Mouse (Mus musculus) heart, adult 9 months (tissue): ENCODE data around the gene Gna15.

Experiments
- DNase-seq, 2 experiments: peaks; one replicate each; pipeline ENCODE4 v3.0.0; 2022; ENCODE audit warnings: low spot score in 2 of 2

Gna15 gene

DNA sequence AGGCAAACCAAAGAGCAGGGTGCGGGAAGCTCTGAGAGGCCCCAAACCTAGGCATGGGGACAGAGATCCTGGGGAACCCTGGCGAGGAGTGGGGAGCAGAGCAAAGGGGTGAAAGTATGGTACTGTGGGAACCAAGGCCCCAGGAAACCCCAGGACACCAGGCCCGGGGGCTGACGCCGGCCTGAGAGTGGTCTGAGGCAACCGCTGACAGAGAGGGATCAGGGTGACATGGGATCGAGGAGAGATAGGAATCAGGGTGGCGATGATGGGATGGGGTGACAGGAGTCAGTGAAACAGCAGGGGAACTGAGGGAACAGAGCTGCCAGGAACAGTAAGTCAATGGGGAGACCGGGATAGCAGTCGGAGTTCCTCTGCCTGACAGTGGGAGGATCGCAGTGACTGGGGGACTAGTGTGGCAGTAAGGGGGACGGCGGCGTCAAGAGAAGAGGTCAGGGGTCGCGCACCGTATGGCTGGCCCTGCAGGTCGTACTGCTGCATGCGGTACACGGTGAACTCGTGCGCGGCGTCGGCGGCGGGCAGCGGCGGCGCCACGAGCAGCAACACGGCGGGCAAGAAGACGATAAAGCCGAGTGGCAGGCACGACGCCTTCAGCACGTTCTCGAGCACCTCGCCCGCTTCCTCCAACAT is 28.3 kb downstream of the Gna15 start:
- peak in 1 of 2 experiments; percentile 50 for DNase-seq

DNA sequence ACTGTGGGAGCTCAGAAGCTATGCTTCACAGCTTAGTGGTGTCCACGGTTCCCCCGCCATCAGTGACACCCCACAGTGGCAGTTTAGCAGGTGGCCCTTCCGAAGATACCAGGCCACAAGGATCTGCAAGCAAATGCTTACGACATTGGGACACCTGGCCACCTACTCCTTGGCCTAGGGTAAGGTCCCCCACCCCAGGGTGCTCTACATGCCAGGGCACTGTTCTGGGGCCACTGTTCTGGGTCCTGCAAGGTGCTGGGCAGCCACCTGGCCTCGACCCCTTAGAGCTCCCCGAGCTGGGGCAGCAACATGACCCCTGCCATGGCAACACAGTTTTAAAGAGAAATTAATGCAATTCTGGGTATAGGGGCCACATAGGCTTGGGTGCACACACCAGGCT is 28.9 kb downstream of the Gna15 start:
- no peak for DNase-seq

DNA sequence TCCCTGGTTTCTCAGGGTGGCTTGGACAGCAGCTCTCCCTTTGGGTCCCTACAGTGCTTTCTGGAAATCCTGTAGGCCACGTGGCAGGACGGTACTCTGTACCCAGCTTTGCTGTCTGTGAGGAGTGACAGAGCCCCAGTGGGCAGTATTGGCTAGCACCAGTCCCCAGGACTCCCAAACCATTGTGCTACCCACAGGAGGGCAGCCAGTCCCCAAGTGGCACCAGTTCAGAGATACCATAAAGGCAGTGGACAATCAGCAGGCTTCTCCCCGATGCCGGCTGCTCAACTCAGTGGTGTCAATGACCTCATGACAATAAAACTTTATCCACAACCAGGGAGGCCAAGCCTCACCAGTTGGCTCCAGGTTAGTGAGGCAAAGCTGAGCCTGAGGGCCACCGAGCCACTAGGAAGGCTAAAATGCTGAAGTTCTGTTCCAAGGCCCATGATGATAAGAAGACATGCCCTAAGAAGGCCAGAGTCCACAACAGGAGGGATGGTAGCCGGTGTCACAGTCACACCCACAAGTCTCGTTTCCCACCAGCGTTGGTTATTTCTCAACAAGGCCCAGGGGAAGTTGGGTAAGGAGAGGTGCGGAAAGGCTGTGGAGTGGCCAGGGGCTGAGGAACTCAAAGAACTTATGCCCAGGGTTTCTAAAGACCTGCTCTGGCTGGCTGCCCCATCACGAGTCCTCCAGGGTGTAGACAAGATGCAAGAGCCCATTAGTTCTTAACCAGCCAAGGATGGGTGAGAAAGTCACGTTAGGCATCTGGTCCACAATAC is 29.6 kb downstream of the Gna15 start:
- DNase-seq = no peak

DNA sequence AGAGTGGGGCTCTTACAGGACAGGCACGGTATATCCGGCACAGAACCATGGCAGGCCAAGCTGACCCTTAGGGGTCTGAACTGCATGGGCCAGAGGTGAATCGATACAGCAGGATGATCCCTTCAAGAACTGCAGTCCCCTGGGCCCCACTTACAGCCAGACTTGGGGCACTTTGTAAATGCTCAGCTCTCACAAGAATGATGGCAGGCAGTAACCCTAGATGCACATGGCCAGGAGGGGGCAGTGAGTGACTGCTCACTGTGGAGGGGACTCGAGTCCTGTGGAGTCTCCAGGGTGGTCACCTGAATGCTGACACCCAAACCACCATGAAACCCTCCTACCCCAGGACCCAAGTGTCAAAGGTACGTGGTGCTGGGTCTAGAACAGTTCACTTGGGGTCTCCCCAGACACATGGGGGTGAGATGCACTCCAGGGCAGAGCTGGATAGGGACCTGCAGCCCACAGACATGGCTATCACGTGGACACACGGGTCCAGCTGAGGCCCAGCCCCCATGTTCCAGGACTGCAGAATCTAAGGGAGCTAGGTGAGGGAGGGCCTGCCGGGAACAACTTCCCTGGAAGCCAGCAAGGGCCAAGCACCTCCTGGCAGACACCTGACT is 30.3 kb downstream of the Gna15 start:
- no peak for DNase-seq

DNA sequence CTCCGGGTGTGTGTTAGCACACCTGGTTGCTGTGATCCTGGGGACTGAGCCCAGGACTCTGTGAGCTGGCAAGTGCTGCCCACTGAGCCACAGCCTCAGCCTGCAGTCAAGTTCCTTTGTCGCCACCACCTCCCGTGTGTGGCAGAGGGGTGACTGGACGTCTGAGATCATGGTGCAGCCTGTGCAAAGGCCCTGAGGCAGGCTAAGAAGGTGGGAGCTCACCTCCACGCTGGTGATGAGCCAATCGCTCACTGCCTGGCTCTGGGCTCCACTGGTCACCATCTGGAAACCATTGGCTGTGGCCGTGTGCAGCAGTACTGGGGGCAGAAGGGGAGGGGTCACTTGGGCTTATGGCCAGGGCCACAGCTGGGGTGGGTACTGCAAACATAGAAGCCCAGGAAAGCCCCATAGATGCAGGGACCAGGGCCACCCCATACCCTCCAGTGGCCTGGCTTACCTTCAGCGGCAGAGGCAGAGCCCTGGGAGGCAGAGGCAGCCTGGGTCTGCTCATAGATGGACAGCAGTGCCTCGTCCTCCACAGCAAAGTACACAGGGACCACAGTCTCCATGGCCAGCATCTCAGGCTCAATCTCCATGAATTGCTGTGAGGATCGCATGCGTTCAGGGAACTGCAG is 31.3 kb downstream of the Gna15 start:
- DNase-seq = no peak

DNA sequence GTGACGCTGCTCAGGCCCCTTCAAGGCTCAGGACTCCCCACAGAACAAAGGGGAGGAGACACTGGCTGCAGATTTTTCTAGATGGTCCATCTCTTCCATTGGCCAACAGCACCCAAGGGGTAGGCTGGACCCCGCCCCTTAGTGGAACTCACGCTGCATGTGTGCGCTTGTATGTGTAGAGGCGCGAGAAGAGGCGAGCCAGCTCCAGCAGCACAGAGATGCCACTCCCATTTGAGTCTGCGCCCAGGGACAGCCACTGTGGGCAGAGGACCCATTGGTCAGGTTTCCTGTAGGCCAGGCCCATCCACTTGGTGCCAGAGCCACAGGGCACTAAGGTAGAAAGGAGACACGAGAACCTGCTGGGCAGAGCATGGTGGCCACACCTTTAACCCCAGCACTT is 33.0 kb downstream of the Gna15 start:
- no peak for DNase-seq

DNA sequence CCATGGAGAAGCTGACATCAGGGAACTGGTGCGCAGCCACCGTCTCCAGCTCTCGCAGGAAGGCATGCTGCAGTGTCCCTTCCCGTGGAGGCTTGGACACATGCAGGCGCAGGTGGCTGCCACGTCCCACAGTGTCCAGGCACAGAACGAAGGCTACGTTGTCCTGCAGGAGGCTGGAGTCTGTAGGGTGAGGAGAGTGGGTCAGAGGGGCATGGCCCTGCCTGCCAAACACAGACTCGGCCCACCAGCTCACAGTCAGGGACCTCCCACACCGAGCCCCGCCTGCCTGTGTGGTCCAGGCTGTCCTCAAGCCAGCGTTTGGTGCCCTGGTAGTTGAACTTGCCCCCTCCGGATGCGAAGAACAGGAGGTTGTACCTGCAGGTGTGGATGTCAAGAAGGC is 34.1 kb downstream of the Gna15 start:
- no peak for DNase-seq

DNA sequence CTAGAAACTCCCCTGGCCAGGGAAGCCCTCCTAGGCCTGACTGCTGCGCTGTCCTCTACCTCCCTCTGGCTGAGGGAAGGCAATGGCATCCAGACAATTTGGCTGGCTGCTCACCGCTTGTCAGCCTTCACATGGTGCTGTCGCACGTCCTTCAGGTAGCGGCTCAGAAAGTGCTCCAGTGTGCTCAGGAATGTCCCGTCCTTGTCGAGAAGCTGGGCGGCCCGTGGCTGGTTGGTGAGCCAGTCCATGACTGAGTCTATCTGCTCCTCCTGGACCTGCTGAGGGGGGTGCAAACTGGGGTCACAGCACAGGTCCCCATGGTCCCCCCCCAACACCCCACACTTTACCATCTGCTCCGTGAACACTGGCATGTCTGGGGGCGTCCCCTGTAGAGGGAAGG is 35.9 kb downstream of the Gna15 start:
- no peak for DNase-seq

DNA sequence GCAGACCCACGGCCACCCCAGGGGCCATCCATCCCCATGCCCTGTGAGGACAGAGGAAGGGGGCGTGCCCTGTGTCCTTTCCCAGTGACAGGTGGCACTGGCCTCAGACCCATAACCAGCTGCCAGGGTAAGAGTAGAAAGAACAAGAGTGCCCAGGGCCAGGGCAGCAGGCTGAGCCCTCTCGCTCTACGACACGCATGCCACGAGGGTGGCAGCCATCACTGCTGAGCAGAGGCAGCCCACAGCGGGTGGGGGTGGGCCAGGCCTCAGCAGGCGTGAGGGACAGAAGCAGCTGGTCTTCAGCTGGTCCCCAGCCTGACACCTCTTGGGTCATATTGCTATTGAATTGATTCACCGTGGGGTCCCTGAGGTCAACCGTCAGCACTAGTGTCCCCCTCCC is 37.5 kb downstream of the Gna15 start:
- DNase-seq = no peak

DNA sequence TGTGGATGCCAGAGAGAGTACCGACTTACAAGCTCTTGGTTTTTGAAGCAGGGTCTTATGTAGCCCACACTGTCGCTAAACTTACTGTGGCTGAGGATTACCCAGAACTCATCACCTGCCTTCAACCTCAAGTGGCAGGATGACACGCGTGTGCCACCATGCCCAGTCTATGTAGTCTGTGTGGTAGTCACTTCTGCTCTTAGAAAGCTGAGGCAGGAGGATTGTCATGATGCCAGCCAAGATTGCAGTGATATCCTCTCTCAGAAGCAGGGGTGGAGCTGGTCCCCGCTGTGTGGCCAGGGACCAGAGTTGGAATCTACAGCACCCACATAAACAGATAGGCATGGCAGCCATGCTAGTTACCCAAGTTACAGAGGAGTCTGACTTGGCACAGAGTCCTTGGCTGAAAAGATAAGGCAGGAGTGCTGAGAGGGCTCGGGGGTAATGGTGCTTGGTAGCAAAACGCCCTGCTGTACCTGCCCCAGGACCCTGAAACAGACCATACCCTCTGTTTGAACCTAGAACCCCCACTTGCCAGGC is 38.5 kb downstream of the Gna15 start:
- no peak for DNase-seq

DNA sequence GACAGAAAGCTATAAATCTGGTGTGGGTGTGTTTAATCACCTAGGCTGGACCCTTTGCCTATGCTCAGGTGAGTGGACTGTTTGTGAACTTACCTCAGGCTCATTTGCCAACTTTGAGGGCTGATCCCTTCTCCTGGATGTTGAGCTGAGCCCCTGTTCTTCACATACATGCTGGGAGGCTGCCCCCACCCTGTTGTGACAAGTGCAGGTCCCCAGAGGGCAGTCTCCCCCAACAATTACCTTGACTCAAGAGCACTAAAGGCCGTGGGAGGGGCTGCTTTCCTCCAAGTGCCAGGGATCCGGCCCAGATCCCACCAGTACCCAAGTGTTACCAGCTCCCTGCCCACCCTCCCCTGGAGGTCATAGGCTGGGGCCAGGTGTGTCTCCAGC is 39.0 kb downstream of the Gna15 start:
- DNase-seq = no peak

DNA sequence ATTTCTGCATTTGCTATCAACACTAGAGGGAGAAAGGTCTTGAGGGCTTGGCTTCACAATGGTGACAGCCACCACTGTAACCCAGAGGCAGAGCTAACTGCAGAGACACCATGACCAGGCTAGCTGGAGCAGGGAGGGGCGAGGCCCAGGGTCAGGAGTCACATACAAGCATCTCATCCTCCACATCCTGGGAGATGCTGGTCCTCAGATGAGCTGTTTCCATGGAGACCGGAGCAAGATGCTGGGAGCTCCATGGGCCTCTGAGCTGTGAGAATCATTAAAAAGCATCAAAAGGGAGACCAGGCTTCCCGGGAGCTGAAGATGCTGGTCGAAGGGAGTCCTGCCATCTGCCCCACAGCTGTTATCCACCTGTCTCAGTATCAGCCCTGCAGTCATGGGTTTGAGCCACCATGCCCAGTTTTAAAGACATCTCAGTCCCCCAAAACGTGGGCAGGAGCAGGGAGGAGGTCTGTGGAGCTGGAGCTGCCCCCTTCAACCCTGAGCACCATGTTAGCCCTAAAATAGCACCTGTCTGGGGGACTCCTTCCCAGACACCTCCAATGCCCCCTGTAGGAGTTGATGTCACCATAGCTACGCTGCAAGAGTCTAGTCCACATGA is 39.5 kb downstream of the Gna15 start:
- DNase-seq = no peak

DNA sequence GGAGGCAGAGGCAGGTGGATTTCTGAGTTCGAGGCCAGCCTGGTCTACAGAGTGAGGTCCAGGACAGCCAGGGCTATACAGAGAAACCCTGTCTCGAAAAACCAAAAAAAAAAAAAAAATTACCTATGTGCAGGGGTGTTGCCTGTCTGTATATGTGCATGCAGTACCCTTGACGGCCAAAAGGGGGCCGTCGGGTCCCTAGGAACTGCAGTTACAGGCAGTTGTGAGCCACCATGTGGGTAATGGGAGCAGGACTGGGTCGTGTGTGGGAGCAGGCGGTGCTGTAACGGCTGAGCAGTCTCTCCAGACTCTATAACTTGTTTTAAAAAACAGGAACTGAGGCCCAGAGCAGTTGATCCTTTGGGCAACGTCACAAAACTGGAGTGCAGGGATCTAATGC is 40.0 kb downstream of the Gna15 start:
- no peak for DNase-seq

DNA sequence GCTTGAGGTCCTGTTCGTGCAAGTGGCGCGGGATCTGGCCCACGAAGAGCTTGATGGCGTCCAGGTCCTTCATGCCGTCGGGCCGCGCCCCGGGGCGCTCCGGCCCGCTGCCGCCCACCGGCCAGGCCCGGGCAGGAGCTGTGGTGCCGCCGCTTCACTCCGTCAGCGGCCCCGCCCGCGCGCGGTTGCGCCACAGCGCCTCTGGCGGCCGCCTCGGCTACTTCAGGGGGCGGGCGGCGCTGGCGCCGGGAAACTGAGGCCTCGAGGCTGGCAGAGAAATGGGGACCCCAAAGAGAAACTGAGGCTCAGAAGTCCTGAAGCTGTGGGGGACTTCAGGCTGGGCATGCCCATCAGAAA is 41.5 kb downstream of the Gna15 start, which contains the start of gene Celf5:
Gene Celf5, minus strand, starts transcription at position 177 of the 357 bp plus-strand sequence.
- peak in 1 of 2 experiments; percentile 38 for DNase-seq

DNA sequence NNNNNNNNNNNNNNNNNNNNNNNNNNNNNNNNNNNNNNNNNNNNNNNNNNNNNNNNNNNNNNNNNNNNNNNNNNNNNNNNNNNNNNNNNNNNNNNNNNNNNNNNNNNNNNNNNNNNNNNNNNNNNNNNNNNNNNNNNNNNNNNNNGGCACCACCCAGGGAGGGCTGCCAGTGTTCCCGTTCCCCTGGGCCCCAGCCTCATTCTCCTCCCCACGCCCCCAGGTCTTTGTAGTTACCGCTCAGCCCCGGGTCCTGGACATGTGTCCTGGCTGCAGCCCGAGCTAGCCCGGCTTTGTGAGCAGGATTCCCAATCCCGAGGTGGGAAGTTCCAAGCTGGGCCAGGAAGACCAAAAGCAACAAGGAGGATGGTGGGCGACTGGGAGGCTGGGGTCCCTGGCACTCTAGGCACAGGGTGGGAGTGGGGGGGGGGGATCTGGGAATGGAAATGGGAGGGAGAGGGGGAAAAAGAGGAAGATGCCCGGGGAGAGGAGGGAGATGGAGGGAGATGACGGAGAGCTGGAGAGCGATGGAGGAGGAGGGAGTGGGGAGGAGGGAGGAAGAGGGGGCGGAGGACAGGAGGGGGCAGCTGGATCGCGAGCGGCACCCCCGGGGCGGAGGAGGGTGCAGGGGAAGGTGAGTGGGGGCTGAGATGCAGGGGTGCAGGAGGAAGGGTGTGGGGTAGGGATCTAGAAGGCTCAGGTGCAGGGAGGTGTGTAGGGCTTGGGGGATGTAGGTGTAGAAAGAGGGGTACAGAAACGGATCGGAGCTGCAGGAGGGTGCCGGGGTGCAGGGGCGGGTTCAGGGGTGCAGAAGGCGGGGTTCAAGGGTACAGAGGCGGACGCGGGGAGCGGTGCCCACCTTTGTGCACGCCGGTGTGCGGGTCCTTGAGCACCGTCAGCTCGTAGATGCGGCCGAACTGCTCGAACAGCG is 42.2 kb downstream of the Gna15 start:
- no peak for DNase-seq

DNA sequence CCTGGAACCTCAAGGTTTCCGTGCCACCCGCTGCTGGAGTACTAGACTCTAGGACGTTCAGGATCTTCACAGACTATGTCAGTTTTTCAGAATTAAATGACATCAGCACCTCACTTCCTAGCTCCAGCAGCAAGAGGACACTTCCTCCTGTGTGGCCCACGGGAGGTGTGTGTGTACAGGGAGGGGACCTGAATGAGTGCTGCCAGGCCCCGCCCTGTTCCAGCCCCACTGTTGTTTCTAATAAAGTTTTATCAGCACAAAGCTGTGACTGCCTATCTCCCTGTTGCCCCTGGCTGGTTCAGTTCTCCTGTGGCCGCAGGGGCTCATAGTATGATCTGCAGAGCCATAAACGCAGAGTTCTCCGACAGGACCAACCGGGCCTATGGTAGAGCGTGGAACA is 49.6 kb downstream of the Gna15 start:
- no peak for DNase-seq

DNA sequence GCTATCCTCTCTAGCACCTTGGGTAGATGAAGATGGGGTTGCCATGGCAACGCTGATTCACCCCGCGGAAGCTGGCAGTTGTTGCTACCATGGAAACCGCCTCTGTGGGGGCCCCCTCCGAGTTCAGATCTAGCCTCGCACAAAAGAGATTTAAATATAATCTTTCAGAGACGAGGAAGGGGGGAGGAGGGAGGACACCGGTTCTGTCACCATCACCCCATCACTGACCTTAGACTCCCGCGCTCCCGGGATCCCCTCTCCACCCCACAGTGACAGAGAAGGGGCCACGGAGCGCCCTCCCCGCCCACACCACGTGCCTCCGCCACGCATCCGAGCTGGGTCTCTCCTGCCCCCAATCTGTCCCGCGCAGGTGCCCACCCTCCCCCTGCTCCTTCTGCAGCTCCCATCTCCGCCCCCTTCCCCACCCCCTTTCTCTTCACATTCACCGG is 51.0 kb downstream of the Gna15 start:
- DNase-seq = no peak

DNA sequence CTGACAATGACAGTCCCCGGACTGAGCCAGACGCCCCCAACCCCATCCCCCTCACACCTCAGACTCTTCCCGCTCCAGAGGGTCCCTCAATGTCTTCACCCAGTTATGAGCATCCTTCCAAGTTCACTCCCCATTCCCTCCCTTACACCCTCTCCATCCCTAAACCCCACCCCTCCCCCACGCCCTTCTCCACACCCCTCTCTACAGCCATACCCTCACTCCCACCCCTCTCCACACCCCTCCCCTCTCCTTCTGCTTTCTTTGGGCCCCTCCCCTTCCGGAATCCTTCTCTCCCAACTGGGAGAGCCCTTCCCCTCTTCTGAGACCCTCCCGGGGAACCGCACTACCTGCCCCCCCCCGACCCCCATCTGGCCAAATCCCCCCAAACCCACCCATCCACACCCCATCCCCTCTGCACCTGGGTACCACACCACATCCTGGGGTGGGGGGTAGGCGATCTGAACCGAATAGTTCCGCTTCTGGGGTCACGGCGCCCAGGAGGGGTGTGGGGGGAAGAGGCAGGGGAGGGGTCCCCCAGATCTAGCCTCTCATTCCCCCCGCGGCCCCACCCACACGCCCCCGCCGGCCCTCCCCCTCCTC is 51.5 kb downstream of the Gna15 start:
- DNase-seq = no peak

DNA sequence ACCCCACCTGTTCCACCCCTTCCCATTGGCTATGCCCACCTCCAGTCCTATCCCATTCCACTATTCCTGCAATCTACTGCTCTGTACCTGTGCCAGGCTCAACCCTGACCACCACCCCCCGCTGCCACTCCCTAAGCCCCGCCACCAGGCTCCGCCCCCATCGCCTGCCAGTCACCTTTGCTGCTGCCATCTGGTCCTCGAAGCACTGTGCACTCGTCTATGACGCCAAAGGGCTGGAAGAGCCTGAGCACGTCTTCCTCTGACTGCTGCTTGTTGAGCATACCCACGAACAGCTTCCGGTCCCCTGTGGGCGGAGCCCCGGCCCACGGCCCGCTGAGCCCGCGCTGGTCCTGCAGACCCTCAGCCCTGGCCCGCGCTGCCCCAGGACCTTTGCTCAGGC is 53.6 kb downstream of the Gna15 start:
- no peak for DNase-seq

DNA sequence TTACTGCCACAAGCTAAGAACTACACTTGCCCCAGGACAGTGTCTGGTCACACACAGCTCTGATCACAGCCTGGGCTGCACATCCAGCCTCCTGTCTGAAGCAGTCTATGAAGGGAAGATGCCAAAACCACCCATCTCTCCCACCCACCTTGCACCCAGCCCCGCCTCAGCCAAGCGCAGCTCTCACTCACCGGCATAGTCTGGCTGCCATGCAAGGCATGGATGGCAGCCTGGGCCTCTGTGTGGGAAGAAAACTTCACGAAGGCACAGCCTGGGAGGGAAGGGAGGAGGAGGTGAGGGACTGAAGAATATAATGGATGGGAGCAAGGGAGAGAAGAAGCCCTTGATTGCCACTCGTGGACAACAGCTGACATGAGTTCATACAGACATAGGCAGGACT is 54.8 kb downstream of the Gna15 start:
- no peak for DNase-seq
